Mouse (Mus musculus): ENCODE results near the gene Gm12790. TPM values are rescaled to one million over a fixed set of nuclear protein-coding genes. Genes with fewer than 3 reads are reported as not detected.
A peak's percentile ranks its signal among the peaks of the same experiment; 100 is the strongest.
"Not testable (repeated sequence)": the region's sequence is repeated elsewhere in the genome, so short reads cannot be mapped to it uniquely, and the experiment has no call there.

The Gm12790 gene
- polyA plus RNA-seq (2014; fragmentation: Nextera tagmentation; extraction: Ambion mirVana), result not detected in 2 replicates

DNA sequence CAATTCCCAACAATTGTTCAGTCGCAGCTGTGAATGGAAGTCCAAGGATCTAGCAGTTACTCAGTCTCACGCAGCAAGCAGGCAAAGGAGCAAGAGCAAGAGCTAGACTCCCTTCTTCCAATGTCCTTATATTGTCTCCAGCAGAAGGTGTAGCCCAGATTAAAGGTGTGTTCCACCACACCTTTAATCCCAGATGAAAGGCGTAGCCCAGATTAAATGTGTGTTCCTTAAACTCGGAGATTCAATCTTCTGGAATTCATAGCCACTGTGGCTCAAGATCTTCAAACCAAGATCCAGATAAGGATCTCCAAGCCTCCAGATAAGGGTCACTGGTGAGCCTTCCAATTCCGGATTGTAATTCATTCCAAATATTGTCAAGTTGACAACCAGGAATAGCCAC, at the start of gene Gm12790:
Gm12790 (minus strand) TSS at position 101 of the 400 bp plus-strand sequence.
- WGBS, result 89% methylated on average over 1 of the region's 5 CpGs

DNA sequence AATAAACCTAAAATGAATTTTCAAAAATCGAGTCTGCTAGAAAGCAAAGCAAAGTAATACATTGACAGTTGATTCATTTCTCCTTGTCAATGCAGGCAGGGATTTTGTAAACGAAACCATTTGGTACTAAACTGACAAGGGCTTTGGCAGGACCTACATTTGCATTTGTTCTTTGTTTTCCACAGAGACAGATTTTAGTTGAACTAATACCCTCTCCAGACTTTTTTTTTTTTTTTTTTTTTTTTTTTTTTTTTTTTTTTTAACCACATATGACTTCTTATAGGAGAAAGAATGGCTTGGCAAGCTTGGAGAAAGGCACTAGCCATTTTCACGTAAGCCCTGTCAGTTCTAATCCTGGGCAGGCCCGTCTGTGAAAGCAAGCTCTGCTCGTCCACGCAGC, 45.8 kb upstream of the Gm12790 start:
- no peak overlapping the region for H3K9ac ChIP-seq (ENCODE audit: low read length)
- no peak overlapping the region for H3K27ac ChIP-seq (replicated peaks; ENCODE audit: low read depth, low read length)
- ATAC-seq (ENCODE audit: insufficient number of reproducible peaks, low FRiP score, low TSS enrichment, low read depth), result no peak
- WGBS, result 86% methylated on average over 6 of the region's 6 CpGs
- no peak overlapping the region for H3K4me2 ChIP-seq (ENCODE audit: low read depth, severe bottlenecking)
- no peaks in the 10 kb centered on the region for H3K27me3 ChIP-seq (ENCODE audit: control insufficient read depth, insufficient read depth, low read length)
- DNase-seq (ENCODE audit: low spot score), result no peak
- H3K4me3 ChIP-seq (ENCODE audit: low read depth, low read length), result no peak overlapping the region
- no peaks in the 10 kb centered on the region for H3K4me1 ChIP-seq (ENCODE audit: control insufficient read depth, insufficient read depth, low read length)
- no peaks in the 10 kb centered on the region for H3K9me3 ChIP-seq (ENCODE audit: control insufficient read depth, low read length)
- no peaks in the 10 kb centered on the region for H3K36me3 ChIP-seq (ENCODE audit: control insufficient read depth, insufficient read depth, low read length)

More for the DNA sequence above, at the start of gene Gm12790:
- H3K4me3 ChIP-seq (ENCODE audit: low read depth, low read length); H3K9ac ChIP-seq (ENCODE audit: low read length); H3K36me3 ChIP-seq (ENCODE audit: control insufficient read depth, insufficient read depth, low read length); H3K4me2 ChIP-seq (ENCODE audit: low read depth, severe bottlenecking); H3K27me3 ChIP-seq (ENCODE audit: control insufficient read depth, insufficient read depth, low read length); H3K27ac ChIP-seq (replicated peaks; ENCODE audit: low read depth, low read length); H3K9me3 ChIP-seq (ENCODE audit: control insufficient read depth, low read length); DNase-seq (ENCODE audit: low spot score); H3K4me1 ChIP-seq (ENCODE audit: control insufficient read depth, insufficient read depth, low read length); ATAC-seq (ENCODE audit: insufficient number of reproducible peaks, low FRiP score, low TSS enrichment, low read depth): not testable (repeated sequence)

DNA sequence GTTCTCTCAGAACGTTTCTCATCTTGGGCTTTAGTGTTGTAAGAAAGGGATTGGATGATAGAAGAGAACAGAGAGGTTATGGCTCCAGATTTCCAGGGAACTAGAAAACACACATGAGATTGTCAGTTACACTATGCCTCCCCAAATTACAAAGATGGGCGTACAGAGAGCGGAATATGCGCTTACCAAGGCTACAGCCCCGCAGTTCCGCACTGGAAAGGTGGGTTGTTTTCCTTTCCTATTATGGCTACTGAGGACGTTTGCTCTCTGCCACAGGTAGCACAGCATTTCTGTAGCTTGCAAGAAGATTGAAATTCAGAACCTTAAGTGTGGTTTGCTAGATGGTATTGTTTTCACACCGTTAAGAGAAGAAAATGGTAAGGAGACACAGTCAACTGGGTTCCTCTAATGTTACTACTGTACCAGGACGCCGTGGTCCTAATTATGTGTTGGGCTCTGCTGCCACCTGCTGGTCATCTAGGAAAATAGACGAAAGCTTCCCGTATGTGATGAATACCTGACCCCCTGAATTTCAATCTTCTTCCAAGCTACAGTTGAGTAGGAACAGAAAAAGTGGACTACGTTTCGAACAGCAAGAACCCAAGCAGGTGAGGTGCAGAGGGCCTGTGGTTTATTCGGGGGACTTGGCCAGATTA, 17.5 kb upstream of the Gm12790 start:
- ATAC-seq (ENCODE audit: insufficient number of reproducible peaks, low FRiP score, low TSS enrichment, low read depth), result peak; percentile 65; the same call in 1 of the 2 replicates

DNA sequence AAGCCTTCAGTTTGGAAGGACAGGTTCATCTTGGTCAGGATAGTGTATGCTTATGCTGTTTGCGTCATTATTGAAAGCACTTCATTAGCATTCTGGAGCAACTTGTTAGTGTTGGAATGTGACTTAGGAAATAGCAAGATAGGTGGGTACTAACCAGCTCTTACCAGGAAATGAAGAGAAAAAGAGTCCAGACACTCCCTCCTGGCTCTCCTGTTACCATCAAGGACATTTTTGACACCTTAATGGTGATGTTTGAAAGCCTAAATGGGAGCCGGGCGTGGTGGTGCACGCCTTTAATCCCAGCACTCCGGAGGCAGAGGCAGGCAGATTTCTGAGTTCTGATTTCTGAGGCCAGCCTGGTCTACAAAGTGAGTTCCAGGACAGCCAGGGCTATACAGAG, 16.6 kb upstream of the Gm12790 start:
- Histone ChIP-seq H3K36me3 (ENCODE audit: control insufficient read depth, insufficient read depth, low read length) (no peaks in the 10 kb centered on the region), H3K27ac (replicated peaks; ENCODE audit: low read depth, low read length) (no peak overlapping the region), H3K9me3 (ENCODE audit: control insufficient read depth, low read length) (no peaks in the 10 kb centered on the region), H3K27me3 (ENCODE audit: control insufficient read depth, insufficient read depth, low read length) (no peaks in the 10 kb centered on the region), H3K9ac (ENCODE audit: low read length) (no peak overlapping the region), H3K4me1 (ENCODE audit: control insufficient read depth, insufficient read depth, low read length) (no peaks in the 10 kb centered on the region), H3K4me2 (ENCODE audit: low read depth, severe bottlenecking) (no peak overlapping the region), H3K4me3 (ENCODE audit: low read depth, low read length) (no peak overlapping the region)
- no peak for ATAC-seq (ENCODE audit: insufficient number of reproducible peaks, low FRiP score, low TSS enrichment, low read depth)
- DNase-seq (ENCODE audit: low spot score), result no peak
- WGBS, result 89% methylated on average over 5 of the region's 5 CpGs

More for the DNA sequence above, 17.5 kb upstream of the Gm12790 start:
- Histone ChIP-seq H3K27ac (replicated peaks; ENCODE audit: low read depth, low read length) (no peak overlapping the region), H3K4me1 (ENCODE audit: control insufficient read depth, insufficient read depth, low read length) (no peaks in the 10 kb centered on the region), H3K9ac (ENCODE audit: low read length) (no peak overlapping the region), H3K36me3 (ENCODE audit: control insufficient read depth, insufficient read depth, low read length) (no peaks in the 10 kb centered on the region), H3K4me3 (ENCODE audit: low read depth, low read length) (no peak overlapping the region), H3K27me3 (ENCODE audit: control insufficient read depth, insufficient read depth, low read length) (no peaks in the 10 kb centered on the region), H3K4me2 (ENCODE audit: low read depth, severe bottlenecking) (no peak overlapping the region), H3K9me3 (ENCODE audit: control insufficient read depth, low read length) (no peaks in the 10 kb centered on the region)
- 42% methylated on average over 15 of the region's 15 CpGs for WGBS
- peak; percentile 88 for DNase-seq (ENCODE audit: low spot score)

DNA sequence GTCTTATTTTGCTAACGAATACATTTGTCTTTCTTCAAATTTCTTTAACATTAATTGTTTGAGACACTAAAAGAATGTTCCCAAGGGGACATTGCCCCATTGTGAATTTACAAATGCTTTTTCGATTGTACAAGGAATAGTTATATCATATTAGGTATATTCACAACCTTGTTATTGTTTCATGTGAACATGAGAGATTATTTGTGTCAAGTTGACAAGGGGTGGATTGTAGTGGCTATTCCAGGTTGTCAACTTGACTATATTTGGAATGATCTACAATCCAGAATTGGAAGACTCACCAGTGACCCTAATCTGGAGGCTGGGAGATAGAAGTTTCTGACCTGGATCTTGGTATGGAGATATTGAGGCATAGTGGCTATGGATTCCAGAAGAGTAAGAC, 5.5 kb upstream of the Gm12790 start, which contains the start of gene Gm12789:
Gm12789 (plus strand) TSS at position 301 of the 400 bp plus-strand sequence.
- not testable (repeated sequence) for H3K27ac ChIP-seq (replicated peaks; ENCODE audit: low read depth, low read length); ATAC-seq (ENCODE audit: insufficient number of reproducible peaks, low FRiP score, low TSS enrichment, low read depth); H3K9me3 ChIP-seq (ENCODE audit: control insufficient read depth, low read length); H3K4me1 ChIP-seq (ENCODE audit: control insufficient read depth, insufficient read depth, low read length); H3K36me3 ChIP-seq (ENCODE audit: control insufficient read depth, insufficient read depth, low read length); DNase-seq (ENCODE audit: low spot score); H3K9ac ChIP-seq (ENCODE audit: low read length); H3K4me2 ChIP-seq (ENCODE audit: low read depth, severe bottlenecking); H3K4me3 ChIP-seq (ENCODE audit: low read depth, low read length); H3K27me3 ChIP-seq (ENCODE audit: control insufficient read depth, insufficient read depth, low read length)
- WGBS, result 92% methylated on average over 2 of the region's 2 CpGs

DNA sequence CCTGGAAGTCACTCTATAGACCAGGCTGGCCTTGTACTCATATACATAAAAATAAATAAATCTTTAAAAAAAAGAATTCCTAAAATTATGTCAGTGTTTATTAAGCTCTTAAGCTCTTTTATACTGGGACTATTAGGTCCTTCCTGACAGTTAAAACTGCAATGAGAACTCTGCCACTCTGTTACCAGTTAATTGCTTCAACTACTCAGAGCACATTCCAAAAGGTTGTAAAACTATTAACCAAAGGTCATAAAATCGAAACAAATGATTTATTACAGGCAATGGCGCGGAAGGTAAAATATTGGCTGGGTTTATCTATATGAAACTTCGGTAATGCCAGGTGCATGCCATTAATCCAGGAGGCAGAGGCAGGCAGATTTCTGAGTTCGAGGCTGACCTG, 4.8 kb upstream of the Gm12790 start:
- H3K27me3 ChIP-seq (ENCODE audit: control insufficient read depth, insufficient read depth, low read length), result no peaks in the 10 kb centered on the region
- no peak overlapping the region for H3K4me3 ChIP-seq (ENCODE audit: low read depth, low read length)
- no peaks in the 10 kb centered on the region for H3K36me3 ChIP-seq (ENCODE audit: control insufficient read depth, insufficient read depth, low read length)
- no peaks in the 10 kb centered on the region for H3K9me3 ChIP-seq (ENCODE audit: control insufficient read depth, low read length)
- 61% methylated on average over 5 of the region's 5 CpGs for WGBS
- H3K4me2 ChIP-seq (ENCODE audit: low read depth, severe bottlenecking), result no peak overlapping the region
- no peaks in the 10 kb centered on the region for H3K4me1 ChIP-seq (ENCODE audit: control insufficient read depth, insufficient read depth, low read length)
- no peak overlapping the region for H3K9ac ChIP-seq (ENCODE audit: low read length)
- DNase-seq (ENCODE audit: low spot score), result no peak
- ATAC-seq (ENCODE audit: insufficient number of reproducible peaks, low FRiP score, low TSS enrichment, low read depth), result no peak
- H3K27ac ChIP-seq (replicated peaks; ENCODE audit: low read depth, low read length), result no peak overlapping the region

DNA sequence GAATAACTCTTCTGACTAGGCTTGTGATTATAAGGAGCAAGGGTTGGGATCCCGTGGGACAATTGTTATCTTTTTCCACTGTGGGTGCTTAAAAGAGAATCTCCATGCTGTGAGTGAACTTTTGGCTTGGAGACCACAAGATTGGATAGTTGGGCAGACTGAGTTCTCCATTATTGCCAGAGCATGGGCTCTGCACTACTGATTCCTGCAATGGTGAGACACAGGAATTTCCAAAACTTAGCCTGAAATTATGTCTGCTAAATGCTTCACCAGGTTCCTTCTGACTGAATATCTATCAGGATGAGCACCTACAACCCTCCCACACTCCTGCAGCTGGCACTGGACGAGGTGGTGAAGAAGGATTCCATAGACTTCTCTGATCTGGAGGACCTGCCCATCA, 40.7 kb downstream of the Gm12790 start, which contains the start of gene Gm12794:
Gm12794 (plus strand) TSS at position 301 of the 400 bp plus-strand sequence.
- not testable (repeated sequence) for H3K27me3 ChIP-seq (ENCODE audit: control insufficient read depth, insufficient read depth, low read length); H3K4me3 ChIP-seq (ENCODE audit: low read depth, low read length); H3K9ac ChIP-seq (ENCODE audit: low read length); H3K27ac ChIP-seq (replicated peaks; ENCODE audit: low read depth, low read length); H3K4me2 ChIP-seq (ENCODE audit: low read depth, severe bottlenecking); H3K9me3 ChIP-seq (ENCODE audit: control insufficient read depth, low read length); H3K36me3 ChIP-seq (ENCODE audit: control insufficient read depth, insufficient read depth, low read length); ATAC-seq (ENCODE audit: insufficient number of reproducible peaks, low FRiP score, low TSS enrichment, low read depth); DNase-seq (ENCODE audit: low spot score); H3K4me1 ChIP-seq (ENCODE audit: control insufficient read depth, insufficient read depth, low read length)
- WGBS, result 90% methylated on average over 2 of the region's 2 CpGs
